Mouse (Mus musculus): Measurements from ENCODE around the gene Cbr2. TPM values are rescaled to one million over a fixed set of nuclear protein-coding genes. Genes with fewer than 3 reads are reported as not detected.
"Not testable (repeated sequence)": the region's sequence is repeated elsewhere in the genome, so short reads cannot be mapped to it uniquely, and the experiment has no call there.

Gene Cbr2
- total RNA-seq (2017): not detected in 2 replicates

- no peak for ATAC-seq (replicated peaks; ENCODE audit: low read depth, poor library complexity, severe bottlenecking)
These were observed at the start of gene Cbr2 for GRCm38 (mm10) chr11:120731858-120732680. Gene Cbr2, minus strand, starts transcription at chr11:120732114.

GRCm38 (mm10) chr11:120781361-120781760 is 49.4 kb upstream of the Cbr2 start:
- not testable (repeated sequence) for ATAC-seq (replicated peaks; ENCODE audit: low read depth, poor library complexity, severe bottlenecking)

GRCm38 (mm10) chr11:120779876-120780275 is 48.0 kb upstream of the Cbr2 start:
- no peak for ATAC-seq (replicated peaks; ENCODE audit: low read depth, poor library complexity, severe bottlenecking)

GRCm38 (mm10) chr11:120777123-120777522 is 45.2 kb upstream of the Cbr2 start:
- no peak for ATAC-seq (replicated peaks; ENCODE audit: low read depth, poor library complexity, severe bottlenecking)

GRCm38 (mm10) chr11:120775774-120776469 is 44.0 kb upstream of the Cbr2 start:
- ATAC-seq (replicated peaks; ENCODE audit: low read depth, poor library complexity, severe bottlenecking): peak; percentile 100

GRCm38 (mm10) chr11:120773463-120774190 is 41.7 kb upstream of the Cbr2 start:
- ATAC-seq (replicated peaks; ENCODE audit: low read depth, poor library complexity, severe bottlenecking): no peak

- no peak for ATAC-seq (replicated peaks; ENCODE audit: low read depth, poor library complexity, severe bottlenecking)
These were observed 40.8 kb upstream of the Cbr2 start for GRCm38 (mm10) chr11:120772749-120773148.

- ATAC-seq (replicated peaks; ENCODE audit: low read depth, poor library complexity, severe bottlenecking): no peak
These were observed 36.3 kb upstream of the Cbr2 start for GRCm38 (mm10) chr11:120768206-120768605.

- ATAC-seq (replicated peaks; ENCODE audit: low read depth, poor library complexity, severe bottlenecking): peak; percentile 89
These were observed 35.1 kb upstream of the Cbr2 start for GRCm38 (mm10) chr11:120767023-120767422.

GRCm38 (mm10) chr11:120763121-120763999 is 31.4 kb upstream of the Cbr2 start:
- ATAC-seq (replicated peaks; ENCODE audit: low read depth, poor library complexity, severe bottlenecking): peak; percentile 37

- ATAC-seq (replicated peaks; ENCODE audit: low read depth, poor library complexity, severe bottlenecking): not testable (repeated sequence)
These were observed 30.7 kb upstream of the Cbr2 start, which contains the start of gene Hmga1b for GRCm38 (mm10) chr11:120762672-120763041. Gene Hmga1b, plus strand, starts transcription at chr11:120762794.

- no peak for ATAC-seq (replicated peaks; ENCODE audit: low read depth, poor library complexity, severe bottlenecking)
These were observed 30.1 kb upstream of the Cbr2 start for GRCm38 (mm10) chr11:120761811-120762671.

GRCm38 (mm10) chr11:120760236-120760635 is 28.3 kb upstream of the Cbr2 start:
- ATAC-seq (replicated peaks; ENCODE audit: low read depth, poor library complexity, severe bottlenecking): no peak

GRCm38 (mm10) chr11:120751606-120752005 is 19.7 kb upstream of the Cbr2 start:
- ATAC-seq (replicated peaks; ENCODE audit: low read depth, poor library complexity, severe bottlenecking): no peak

- ATAC-seq (replicated peaks; ENCODE audit: low read depth, poor library complexity, severe bottlenecking): peak; percentile 86; the same call in 1 of the 2 replicates
These were observed 17.5 kb upstream of the Cbr2 start for GRCm38 (mm10) chr11:120749430-120749829.

- no peak for ATAC-seq (replicated peaks; ENCODE audit: low read depth, poor library complexity, severe bottlenecking)
These were observed 16.1 kb upstream of the Cbr2 start for GRCm38 (mm10) chr11:120747974-120748373.

- no peak for ATAC-seq (replicated peaks; ENCODE audit: low read depth, poor library complexity, severe bottlenecking)
These were observed 12.3 kb upstream of the Cbr2 start for GRCm38 (mm10) chr11:120744121-120744701.

GRCm38 (mm10) chr11:120740981-120741380 is 9.1 kb upstream of the Cbr2 start:
- ATAC-seq (replicated peaks; ENCODE audit: low read depth, poor library complexity, severe bottlenecking): no peak
